Mouse (Mus musculus) MEL (cell line): ENCODE data around the gene Lcn3. TPM values are rescaled to one million over a fixed set of nuclear protein-coding genes. Genes with fewer than 3 reads are reported as not detected.

Experiments
- DNase-seq: peaks from one replicate; pipeline ENCODE4 v3.0.0; 2011; ENCODE audit warnings: low read depth, low spot score
- H3K27ac ChIP-seq: 2 replicates; pipeline ENCODE4 v1.5.1; 2012; ENCODE audit warnings: low read depth, mild to moderate bottlenecking, control low read depth, low read length, moderate library complexity; ENCODE audit not compliant: control insufficient read depth
- H3K27me3 ChIP-seq, 2 experiments: fragments of 150-350 bp in 1 of 2; sonication (generic) in 1 of 2; 2 replicates each; pipeline ENCODE4 v1.6.1; 2012; ENCODE audit warnings: low read length in 2 of 2, mild to moderate bottlenecking in 2 of 2, improper control_type of control experiment in 1 of 2, moderate library complexity in 1 of 2; ENCODE audit not compliant: insufficient read depth in 2 of 2, control insufficient read depth in 1 of 2
- H3K36me3 ChIP-seq, 2 experiments: 2 replicates each; pipeline ENCODE4 v1.6.1; 2012 to 2014; ENCODE audit warnings: low read length in 2 of 2, improper control_type of control experiment in 1 of 2, inconsistent platforms in 1 of 2, mild to moderate bottlenecking in 1 of 2; ENCODE audit not compliant: insufficient read depth in 2 of 2, control insufficient read depth in 1 of 2
- H3K4me1 ChIP-seq, 2 experiments: fragments of 150-350 bp in 1 of 2; sonication (generic) in 1 of 2; 2 replicates each; pipeline ENCODE4 v1.6.1; 2012; ENCODE audit warnings: low read length in 2 of 2, improper control_type of control experiment in 1 of 2, mild to moderate bottlenecking in 1 of 2; ENCODE audit not compliant: insufficient read depth in 2 of 2, control insufficient read depth in 1 of 2
- H3K4me3 ChIP-seq, 2 experiments: fragments of 150-350 bp in 1 of 2; sonication (generic) in 1 of 2; 2 replicates each; pipeline ENCODE4 v1.5.1; 2012; ENCODE audit warnings: low read depth in 2 of 2, low read length in 2 of 2, mild to moderate bottlenecking in 2 of 2, moderate library complexity in 2 of 2, control low read depth in 1 of 2, improper control_type of control experiment in 1 of 2; ENCODE audit not compliant: control insufficient read depth in 1 of 2, insufficient read depth in 1 of 2
- H3K79me2 ChIP-seq: 2 replicates; pipeline ENCODE4 v1.6.1; 2012; ENCODE audit warnings: mild to moderate bottlenecking, low read length, moderate library complexity; ENCODE audit not compliant: control insufficient read depth, poor library complexity, insufficient read depth
- H3K9ac ChIP-seq: 2 replicates; pipeline ENCODE4 v1.6.1; 2012; ENCODE audit warnings: low read depth, mild to moderate bottlenecking, control low read depth, low read length, moderate library complexity; ENCODE audit not compliant: control insufficient read depth, poor library complexity, severe bottlenecking
- H3K9me3 ChIP-seq: fragments of 150-350 bp; sonication (generic); replicated peaks from 2 replicates; pipeline ENCODE4 v1.6.1; 2012; ENCODE audit warnings: mild to moderate bottlenecking, low read length, improper control_type of control experiment, moderate library complexity; ENCODE audit not compliant: insufficient read depth
- CHD2 ChIP-seq: IDR thresholded peaks from 2 replicates; pipeline ENCODE4 v1.6.1; 2011; ENCODE audit warnings: low read length, improper control_type of control experiment
- ELF1 ChIP-seq: IDR thresholded peaks from 2 replicates; pipeline ENCODE4 v1.6.1; 2014; ENCODE audit warnings: low read depth, mild to moderate bottlenecking, inconsistent platforms, low read length, improper control_type of control experiment, moderate library complexity
- ETS1 ChIP-seq: IDR thresholded peaks from 2 replicates; pipeline ENCODE4 v1.6.1; 2012; ENCODE audit warnings: low read depth, mild to moderate bottlenecking, inconsistent platforms, low read length, improper control_type of control experiment, moderate library complexity
- JUND ChIP-seq: IDR thresholded peaks from 2 replicates; pipeline ENCODE4 v1.6.1; 2011; ENCODE audit warnings: low read depth, mild to moderate bottlenecking, improper control_type of control experiment, low read length
- KAT2A ChIP-seq: conservative IDR thresholded peaks from 2 replicates; pipeline ENCODE4 v1.6.1; 2012; ENCODE audit warnings: low read depth, low read length, improper control_type of control experiment, inconsistent platforms
- MAZ ChIP-seq: IDR thresholded peaks from 2 replicates; pipeline ENCODE4 v1.6.1; 2012; ENCODE audit warnings: low read depth, mild to moderate bottlenecking, inconsistent platforms, low read length, improper control_type of control experiment
- MEF2A ChIP-seq: IDR thresholded peaks from 2 replicates; pipeline ENCODE4 v1.6.1; 2014; ENCODE audit warnings: low read depth, mild to moderate bottlenecking, inconsistent platforms, low read length, improper control_type of control experiment; ENCODE audit not compliant: poor library complexity, insufficient replicate concordance, severe bottlenecking; ENCODE audit errors: extremely low read depth
- MYB ChIP-seq: IDR thresholded peaks from 2 replicates; pipeline ENCODE4 v1.6.1; 2011; ENCODE audit warnings: mild to moderate bottlenecking, low read depth, low read length, improper control_type of control experiment
- MYC ChIP-seq: IDR thresholded peaks from 2 replicates; pipeline ENCODE4 v1.6.1; 2011; ENCODE audit warnings: low read depth, mild to moderate bottlenecking, low read length, improper control_type of control experiment, moderate library complexity
- NRF1 ChIP-seq: IDR thresholded peaks from 2 replicates; pipeline ENCODE4 v1.6.1; 2014; ENCODE audit warnings: low read depth, mild to moderate bottlenecking, inconsistent platforms, low read length, improper control_type of control experiment, moderate library complexity; ENCODE audit not compliant: poor library complexity, insufficient read depth, severe bottlenecking
- POLR2AphosphoS2 ChIP-seq: IDR thresholded peaks from 2 replicates; pipeline ENCODE4 v1.6.1; 2011; ENCODE audit warnings: low read length, improper control_type of control experiment
- POLR2AphosphoS5 ChIP-seq: IDR thresholded peaks from 2 replicates; pipeline ENCODE4 v1.6.1; 2012; ENCODE audit warnings: low read depth, borderline replicate concordance, mild to moderate bottlenecking, inconsistent platforms, low read length, moderate library complexity, mixed read lengths
- SMC3 ChIP-seq: IDR thresholded peaks from 2 replicates; pipeline ENCODE4 v1.6.1; 2011; ENCODE audit warnings: low read depth, low read length, improper control_type of control experiment
- TAL1 ChIP-seq: IDR thresholded peaks from 2 replicates; pipeline ENCODE4 v1.6.1; 2012; ENCODE audit warnings: mild to moderate bottlenecking, inconsistent platforms, low read length, moderate library complexity, mixed read lengths
- TBP ChIP-seq: IDR thresholded peaks from 2 replicates; pipeline ENCODE4 v1.8.0; 2011; ENCODE audit warnings: low read depth, low read length, improper control_type of control experiment
- UBTF ChIP-seq: IDR thresholded peaks from 2 replicates; pipeline ENCODE4 v1.6.1; 2012; ENCODE audit warnings: low read depth, mild to moderate bottlenecking, inconsistent platforms, low read length, improper control_type of control experiment, moderate library complexity, borderline replicate concordance; ENCODE audit not compliant: insufficient read depth
- USF1 ChIP-seq: IDR thresholded peaks from 2 replicates; pipeline ENCODE4 v1.6.1; 2014; ENCODE audit warnings: low read depth, mild to moderate bottlenecking, inconsistent platforms, low read length, improper control_type of control experiment, moderate library complexity
- ZKSCAN1 ChIP-seq: IDR thresholded peaks from 2 replicates; pipeline ENCODE4 v1.6.1; 2012; ENCODE audit warnings: low read depth, mild to moderate bottlenecking, inconsistent platforms, low read length, improper control_type of control experiment, moderate library complexity
- ZMIZ1 ChIP-seq: IDR thresholded peaks from 2 replicates; pipeline ENCODE4 v1.6.1; 2012; ENCODE audit warnings: low read depth, mild to moderate bottlenecking, inconsistent platforms, low read length, improper control_type of control experiment, moderate library complexity
- polyA plus RNA-seq, 2 experiments: library from polyadenylated mRNA; stranded (reverse) in 1 of 2; unstranded in 1 of 2; fragments of >175 nt in 1 of 2; fragments of >200 nt in 1 of 2; gene quantifications; 2 replicates each; pipeline versions ENCODE4 v1.2.1 to v1.2.4; 2012; ENCODE audit warnings: low replicate concordance in 2 of 2, low read depth in 1 of 2; ENCODE audit not compliant: insufficient read length in 2 of 2, insufficient read depth in 1 of 2, missing spikeins in 1 of 2
- total RNA-seq: library from RNA; depleted of rRNA; stranded (reverse); fragments of 300-350 nt; gene quantifications from 2 replicates; pipeline ENCODE4 v1.2.3, GENCODE M21; 2012; rRNA removed

Gene Lcn3
- total RNA-seq (not detected in 2 replicates), polyA plus RNA-seq (not detected)

DNA sequence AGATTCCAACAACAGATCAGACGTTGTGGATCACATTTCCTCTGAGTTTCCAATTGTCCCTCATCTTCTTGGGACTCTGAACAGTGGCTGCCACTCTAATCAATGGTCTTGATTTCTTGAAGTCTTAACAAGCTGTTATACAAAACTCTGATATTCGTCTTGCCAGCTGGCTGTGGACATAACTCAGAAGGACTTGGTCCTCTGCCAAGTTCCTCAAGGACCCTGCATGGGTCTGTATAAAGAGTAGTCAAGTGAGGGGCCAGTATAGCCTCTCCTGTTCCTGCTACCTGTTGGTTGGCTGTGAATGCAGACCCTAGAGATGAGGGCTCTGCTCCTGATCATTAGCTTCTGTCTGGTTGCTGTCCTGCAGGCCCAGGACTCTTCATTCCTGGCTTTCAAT, at the start of gene Lcn3:
TSS of gene Lcn3 (plus strand) at position 301 of the 400 bp plus-strand sequence.
- Histone ChIP-seq H3K79me2 (no peaks in the 10 kb centered on the region), H3K27ac (no peak within 1 kb of the TSS), H3K27me3 (peaks cover 0 to 4% of the 10 kb centered on the region in 2 experiments; a peak in 1 of 4 replicates), H3K4me1 (no peaks in the 10 kb centered on the region), H3K36me3 (no peaks in the 10 kb centered on the region), H3K9ac (no peak within 1 kb of the TSS), H3K4me3 (no peak within 1 kb of the TSS), H3K9me3 (no peaks in the 10 kb centered on the region)
- no peak for DNase-seq
- TF ChIP-seq JUND = no peak
- no peak for TF ChIP-seq CHD2
- TF ChIP-seq TBP = no peak
- TF ChIP-seq NRF1 = no peak
- no peak for TF ChIP-seq UBTF
- TF ChIP-seq TAL1 = no peak
- no peak for TF ChIP-seq MEF2A
- no peak for TF ChIP-seq POLR2AphosphoS5
- TF ChIP-seq MYC = no peak

DNA sequence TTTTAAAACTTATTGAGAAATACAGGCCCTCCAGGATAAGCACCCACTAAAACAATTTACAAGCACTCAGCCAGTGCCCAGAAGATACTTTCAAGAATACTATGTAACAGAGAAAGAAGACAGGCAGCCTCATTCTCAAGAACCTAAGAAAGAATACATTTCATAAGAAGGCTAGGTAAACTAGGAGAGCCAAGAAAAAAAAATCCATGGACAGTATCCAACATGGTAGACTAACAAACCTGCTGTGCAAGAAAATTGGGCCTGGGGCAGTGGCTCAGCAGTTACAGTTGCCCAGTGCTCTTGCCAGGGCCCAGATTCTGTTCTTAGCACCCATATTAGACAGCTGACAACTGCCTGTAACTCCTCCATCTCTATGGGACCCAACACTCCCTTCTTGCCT, 48.1 kb upstream of the Lcn3 start:
- Histone ChIP-seq H3K27me3 (peaks cover 2 to 4% of the 10 kb centered on the region in 2 experiments; a peak in 2 of 4 replicates), H3K9ac (no peak overlapping the region), H3K9me3 (no peaks in the 10 kb centered on the region), H3K79me2 (no peaks in the 10 kb centered on the region)
- no peak for DNase-seq
- no peak for TF ChIP-seq ZMIZ1
- no peak for TF ChIP-seq SMC3
- no peak for TF ChIP-seq USF1
- no peak for TF ChIP-seq ETS1
- no peak for TF ChIP-seq KAT2A
- TF ChIP-seq TAL1 = no peak
- no peak for TF ChIP-seq CHD2
- no peak for TF ChIP-seq MAZ
- no peak for TF ChIP-seq MYB
- no peak for TF ChIP-seq ZKSCAN1
- no peak for TF ChIP-seq ELF1
- TF ChIP-seq POLR2AphosphoS2 = no peak
- TF ChIP-seq, all 39 proteins: peak for 0
- Histone ChIP-seq H3K27ac (no peak overlapping the region), H3K36me3 (no peaks in the 10 kb centered on the region), H3K4me1 (no peaks in the 10 kb centered on the region), H3K4me3 (no peak overlapping the region)
